Mouse (Mus musculus) lung, embryonic 16.5 days (tissue): ENCODE data around the gene Ctsz. TPM values are rescaled to one million over a fixed set of nuclear protein-coding genes. Genes with fewer than 3 reads are reported as not detected.

ENCODE experiments used
- ATAC-seq: fragments of 200-750 bp; cut with Nextera tagmentation; 2 replicates; pipeline ENCODE4 v1.8.0; 2017; ENCODE audit warnings: low read depth, mild to moderate bottlenecking, moderate library complexity
- H3K27ac ChIP-seq: fragments of 300-500 bp; sonication (generic); 2 replicates; pipeline ENCODE4 v1.5.1; 2014; ENCODE audit warnings: mild to moderate bottlenecking, control low read depth, low read length
- H3K27me3 ChIP-seq: fragments of 300-500 bp; sonication (generic); 2 replicates; pipeline ENCODE4 v1.6.1; 2014; ENCODE audit warnings: low read depth, low read length, mixed read lengths; ENCODE audit not compliant: control insufficient read depth, insufficient read depth
- H3K36me3 ChIP-seq: fragments of 300-500 bp; sonication (generic); 2 replicates; pipeline ENCODE4 v1.6.1; 2014; ENCODE audit warnings: low read length; ENCODE audit not compliant: control insufficient read depth, insufficient read depth
- H3K4me1 ChIP-seq: fragments of 300-500 bp; sonication (generic); replicated peaks from 2 replicates; pipeline ENCODE4 v1.6.1; 2014; ENCODE audit warnings: low read length, mixed read lengths; ENCODE audit not compliant: control insufficient read depth, insufficient read depth
- H3K4me2 ChIP-seq: fragments of 300-500 bp; sonication (generic); 2 replicates; pipeline ENCODE4 v1.6.1; 2014; ENCODE audit warnings: low read depth, low read length, control low read depth
- H3K4me3 ChIP-seq: fragments of 300-500 bp; sonication (generic); 2 replicates; pipeline ENCODE4 v1.5.1; 2014; ENCODE audit warnings: mild to moderate bottlenecking, low read length, control low read depth
- H3K9ac ChIP-seq: fragments of 300-500 bp; sonication (generic); 2 replicates; pipeline ENCODE4 v1.6.1; 2014; ENCODE audit warnings: low read length, control low read depth
- H3K9me3 ChIP-seq: fragments of 300-500 bp; sonication (generic); 2 replicates; pipeline ENCODE4 v1.6.1; 2016; ENCODE audit warnings: low read length; ENCODE audit not compliant: control insufficient read depth
- WGBS: fragments of 180-500 bp; shearing (Covaris S2); extraction: QIAGEN DNeasy Blood & Tissue Kit; methylation state at CpG from one replicate; pipeline ENCODE4 v1.1.7; 2014; 5-methylcytosine and 5-hydroxymethylcytosine counted together
- polyA plus RNA-seq: library from polyadenylated mRNA; unstranded; fragments of >200 nt; fragmentation: Nextera tagmentation; extraction: Ambion mirVana; gene quantifications from 2 replicates; pipeline ENCODE4 v1.2.1, GENCODE M21; 2015

Gene Ctsz
- polyA plus RNA-seq, 1 experiment from 2014 or later: 228 TPM

- Histone ChIP-seq H3K9ac (no peak overlapping the region), H3K36me3 (peaks cover 7% of the 10 kb centered on the region; the same call in 1 of the 2 replicates), H3K4me2 (peak overlapping the region; percentile 90), H3K27me3 (no peaks in the 10 kb centered on the region), H3K27ac (peak overlapping the region; percentile 36; the same call in 1 of the 2 replicates), H3K4me3 (no peak overlapping the region), H3K4me1 (peaks cover 25% of the 10 kb centered on the region), H3K9me3 (no peaks in the 10 kb centered on the region)
- ATAC-seq: no peak
- WGBS: 89% methylated on average over 7 of the region's 7 CpGs
Observed at GRCm38 (mm10) chr2:174436916-174437696, 1.7 kb downstream of the Ctsz start.

GRCm38 (mm10) chr2:174436076-174436701 lies 2.6 kb downstream of the Ctsz start:
- Histone ChIP-seq H3K4me2 (no peak overlapping the region), H3K9me3 (no peaks in the 10 kb centered on the region), H3K4me1 (peaks cover 21% of the 10 kb centered on the region), H3K4me3 (no peak overlapping the region), H3K27ac (no peak overlapping the region), H3K27me3 (no peaks in the 10 kb centered on the region), H3K36me3 (peaks cover 9% of the 10 kb centered on the region), H3K9ac (no peak overlapping the region)
- ATAC-seq: no peak
- 88% methylated on average over 26 of the region's 26 CpGs for WGBS

GRCm38 (mm10) chr2:174434943-174435342 lies 3.9 kb downstream of the Ctsz start:
- H3K36me3 ChIP-seq: peaks cover 11% of the 10 kb centered on the region
- H3K27ac ChIP-seq: no peak overlapping the region
- H3K9me3 ChIP-seq: no peaks in the 10 kb centered on the region
- ATAC-seq: no peak
- no peak overlapping the region for H3K4me2 ChIP-seq
- H3K4me1 ChIP-seq: peaks cover 21% of the 10 kb centered on the region
- no peak overlapping the region for H3K9ac ChIP-seq
- H3K27me3 ChIP-seq: no peaks in the 10 kb centered on the region
- 94% methylated on average over 9 of the region's 9 CpGs for WGBS
- no peak overlapping the region for H3K4me3 ChIP-seq

- peaks cover 57% of the 10 kb centered on the region for H3K36me3 ChIP-seq
- H3K9ac ChIP-seq: no peak overlapping the region
- 84% methylated on average over 10 of the region's 10 CpGs for WGBS
- no peak for ATAC-seq
- no peaks in the 10 kb centered on the region for H3K9me3 ChIP-seq
- no peak overlapping the region for H3K27ac ChIP-seq
- no peak overlapping the region for H3K4me3 ChIP-seq
- H3K4me1 ChIP-seq: no peaks in the 10 kb centered on the region
- H3K27me3 ChIP-seq: no peaks in the 10 kb centered on the region
- H3K4me2 ChIP-seq: no peak overlapping the region
Observed at GRCm38 (mm10) chr2:174428996-174429591, 9.7 kb downstream of the Ctsz start.

GRCm38 (mm10) chr2:174428076-174428835 lies 10.6 kb downstream of the Ctsz start:
- no peak overlapping the region for H3K9ac ChIP-seq
- H3K4me2 ChIP-seq: no peak overlapping the region
- ATAC-seq: no peak
- peaks cover 63% of the 10 kb centered on the region for H3K36me3 ChIP-seq
- H3K4me3 ChIP-seq: no peak overlapping the region
- no peaks in the 10 kb centered on the region for H3K27me3 ChIP-seq
- 72% methylated on average over 18 of the region's 18 CpGs for WGBS
- H3K27ac ChIP-seq: no peak overlapping the region
- no peaks in the 10 kb centered on the region for H3K9me3 ChIP-seq
- no peaks in the 10 kb centered on the region for H3K4me1 ChIP-seq

GRCm38 (mm10) chr2:174426856-174427255 lies 12.0 kb downstream of the Ctsz start:
- H3K9me3 ChIP-seq: no peaks in the 10 kb centered on the region
- H3K4me3 ChIP-seq: no peak overlapping the region
- peaks cover 63% of the 10 kb centered on the region for H3K36me3 ChIP-seq
- no peaks in the 10 kb centered on the region for H3K27me3 ChIP-seq
- no peak for ATAC-seq
- no peak overlapping the region for H3K9ac ChIP-seq
- H3K4me1 ChIP-seq: no peaks in the 10 kb centered on the region
- no peak overlapping the region for H3K27ac ChIP-seq
- WGBS: 90% methylated on average over 12 of the region's 12 CpGs
- no peak overlapping the region for H3K4me2 ChIP-seq

GRCm38 (mm10) chr2:174424301-174425085 lies 14.3 kb downstream of the Ctsz start:
- WGBS: 89% methylated on average over 11 of the region's 11 CpGs
- H3K4me3 ChIP-seq: no peak overlapping the region
- ATAC-seq: no peak
- no peak overlapping the region for H3K27ac ChIP-seq
- no peaks in the 10 kb centered on the region for H3K4me1 ChIP-seq
- no peak overlapping the region for H3K4me2 ChIP-seq
- H3K36me3 ChIP-seq: peaks cover 61% of the 10 kb centered on the region
- H3K9ac ChIP-seq: no peak overlapping the region
- no peaks in the 10 kb centered on the region for H3K9me3 ChIP-seq
- H3K27me3 ChIP-seq: no peaks in the 10 kb centered on the region

- no peak overlapping the region for H3K9ac ChIP-seq
- no peaks in the 10 kb centered on the region for H3K9me3 ChIP-seq
- no peak overlapping the region for H3K4me3 ChIP-seq
- no peaks in the 10 kb centered on the region for H3K27me3 ChIP-seq
- no peak overlapping the region for H3K4me2 ChIP-seq
- no peak overlapping the region for H3K27ac ChIP-seq
- H3K4me1 ChIP-seq: peaks cover 13% of the 10 kb centered on the region
- WGBS: 85% methylated on average over 6 of the region's 6 CpGs
- peaks cover 33% of the 10 kb centered on the region for H3K36me3 ChIP-seq
- no peak for ATAC-seq
Observed at GRCm38 (mm10) chr2:174421107-174421506, 17.7 kb downstream of the Ctsz start.
